Mouse (Mus musculus): Measurements from ENCODE around the gene Olfr1414. TPM values are rescaled to one million over a fixed set of nuclear protein-coding genes. Genes with fewer than 3 reads are reported as not detected.

The Olfr1414 gene
- total RNA-seq (2023), result not detected in 2 replicates

GRCm38 (mm10) chr1:92518561-92518960 is at the start of gene Olfr1414:
Gene Olfr1414, minus strand, starts transcription at chr1:92518661.

GRCm38 (mm10) chr1:92496001-92496400 is 22.5 kb downstream of the Olfr1414 start, which contains the start of gene Olfr1415:
Gene Olfr1415, minus strand, starts transcription at chr1:92496101.

GRCm38 (mm10) chr1:92485013-92485412 is 33.4 kb downstream of the Olfr1414 start, which contains the start of gene Olfr1416:
Gene Olfr1416, minus strand, starts transcription at chr1:92485113.

GRCm38 (mm10) chr1:92473165-92474041 is 45.1 kb downstream of the Olfr1414 start, which contains the start of gene Ndufa10:
Gene Ndufa10, minus strand, starts transcription at chr1:92473860.

Other genes with a start within 250 kb of the Olfr1414 start
- gene Ndufa10, start 44.8 kb downstream of the Olfr1414 start, total RNA-seq (2023), result 59.4 and 69.1 TPM in 2 replicates
- not detected in 2 replicates for gene Olfr1416, start 33.5 kb downstream of the Olfr1414 start, total RNA-seq (2023)
- gene Olfr1415, start 22.6 kb downstream of the Olfr1414 start, total RNA-seq (2023), result not detected in 2 replicates
- not detected in 2 replicates for gene Olfr1413, start 52.7 kb upstream of the Olfr1414 start, total RNA-seq (2023)
- gene Olfr1412, start 67.1 kb upstream of the Olfr1414 start, total RNA-seq (2023), result not detected in 2 replicates
- gene Olfr1411, start 75.8 kb upstream of the Olfr1414 start, total RNA-seq (2023), result not detected in 2 replicates
- gene Olfr1410, start 87.1 kb upstream of the Olfr1414 start, total RNA-seq (2023), result not detected in 2 replicates
- gene Olfr12, start 99.1 kb upstream of the Olfr1414 start, total RNA-seq (2023), result not detected in 2 replicates
- gene Cops9, start 123.3 kb upstream of the Olfr1414 start, total RNA-seq (2023), result 109 and 139 TPM in 2 replicates
- 2.6 and 4.1 TPM in 2 replicates for gene Otos, start 130.2 kb upstream of the Olfr1414 start, total RNA-seq (2023)